Mouse (Mus musculus): ENCODE data around the gene Lca5l. TPM values are rescaled to one million over a fixed set of nuclear protein-coding genes. Genes with fewer than 3 reads are reported as not detected.

The Lca5l gene
- 0.18 and 0.34 TPM in 2 replicates for polyA plus RNA-seq (2012; rRNA removed)

DNA sequence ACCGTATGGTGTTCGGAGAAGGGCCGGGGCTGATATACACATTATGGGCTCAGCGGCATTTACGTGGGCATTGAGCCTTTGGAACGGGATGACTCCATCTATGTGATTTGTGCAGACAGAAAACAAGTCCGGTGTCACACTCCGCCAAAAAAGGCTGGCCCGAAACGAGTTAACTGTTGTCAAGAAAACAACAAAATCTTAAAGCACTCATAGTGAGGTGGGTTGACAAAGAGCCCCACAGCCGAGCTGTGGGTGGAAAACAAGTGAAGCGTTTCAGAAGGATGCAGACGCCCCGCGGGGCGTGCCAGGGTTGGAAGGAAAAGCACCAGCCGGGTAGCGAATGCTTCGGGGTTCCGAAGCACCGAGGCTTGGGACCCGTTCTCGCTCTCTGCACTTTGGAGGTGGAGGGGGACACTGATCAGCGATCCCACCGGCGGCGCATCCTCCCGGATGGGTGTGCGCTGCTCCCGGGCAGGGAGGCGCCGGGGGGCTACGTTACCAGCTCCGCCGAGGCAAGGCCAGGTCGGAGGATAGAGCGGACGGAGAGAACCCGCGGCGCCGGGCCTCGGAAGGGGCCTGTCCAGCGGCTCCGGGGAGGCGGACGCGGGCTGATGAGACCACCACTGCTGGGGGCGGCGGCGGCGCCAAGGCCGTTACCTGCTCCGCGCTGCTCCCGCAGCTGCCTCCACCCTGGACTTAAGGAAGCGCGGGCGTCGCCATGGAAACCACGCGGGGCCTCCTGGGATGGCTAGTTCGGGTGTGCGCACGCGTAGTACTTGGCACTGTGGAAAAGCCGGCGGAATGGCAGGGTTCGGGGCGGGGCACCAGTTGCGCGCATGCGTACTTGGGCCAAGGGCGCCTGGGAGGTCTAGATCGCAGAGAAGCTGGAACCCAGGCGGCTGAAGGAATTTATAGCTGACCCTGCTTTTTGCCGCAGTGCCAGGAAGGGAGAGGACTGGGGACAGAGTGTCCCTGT, at the start of gene Lca5l:
Gene Lca5l (minus strand): TSS at position 741 of the 976 bp plus-strand sequence.
- Histone ChIP-seq H3K27me3 (ENCODE audit: control insufficient read depth, insufficient read depth, low read length) (no peaks in the 10 kb centered on the region), H3K4me1 (replicated peaks; ENCODE audit: control insufficient read depth, insufficient read depth, low read length) (peaks cover 4% of the 10 kb centered on the region; the same call in 1 of the 2 replicates), H3K27ac (ENCODE audit: control insufficient read depth, insufficient read depth, low read length) (no peak within 1 kb of the TSS), H3K36me3 (ENCODE audit: control insufficient read depth, insufficient read depth, low read length) (no peaks in the 10 kb centered on the region), H3K4me3 (ENCODE audit: control insufficient read depth, insufficient read depth, low read length) (peak within 1 kb of the TSS; percentile 95)
- no peak for TF ChIP-seq CTCF (IDR thresholded peaks at IDR 0.05; ENCODE audit: borderline replicate concordance, control insufficient read depth, extremely low read depth, insufficient read depth, low read length, poor library complexity)
- TF ChIP-seq POLR2A (IDR thresholded peaks at IDR 0.05; ENCODE audit: control insufficient read depth, extremely low read depth, insufficient read depth, low read length, poor library complexity), result 0 out of 2 replicates have a peak, but pooled peaks have one; percentile 18
- DNase-seq, result peak; percentile 99
- WGBS, result 2% methylated on average over 77 of the region's 77 CpGs

DNA sequence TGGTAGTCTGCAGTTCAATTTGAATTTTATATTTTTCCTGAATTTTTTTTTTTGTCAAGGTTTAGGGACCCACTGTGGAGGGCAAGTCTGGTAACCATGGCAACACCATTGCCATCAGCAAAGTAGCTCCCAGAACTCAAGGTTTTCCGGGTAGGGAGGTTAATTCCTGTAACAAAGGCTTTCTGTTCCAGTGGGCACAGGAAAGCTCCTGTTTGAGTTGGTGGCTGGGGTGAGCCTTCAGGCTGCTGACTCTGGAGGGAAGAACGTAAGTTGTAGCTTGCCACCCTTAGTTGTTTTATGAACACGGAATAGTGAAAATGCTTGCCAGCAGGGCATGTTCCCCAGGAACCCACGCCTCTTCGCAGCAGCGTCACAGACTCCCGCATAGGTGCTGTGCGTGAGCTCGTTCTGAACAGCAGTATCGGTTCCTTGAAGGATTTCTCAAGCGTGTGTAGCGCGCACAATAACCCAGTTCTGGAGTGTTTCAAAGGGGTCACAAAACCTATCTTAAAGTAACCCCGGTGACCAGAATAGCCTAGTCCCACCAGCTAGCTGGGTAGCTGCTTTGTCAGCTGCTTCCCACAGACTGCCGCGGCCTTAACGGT, 43.4 kb upstream of the Lca5l start, which contains the start of gene B3galt5:
Gene B3galt5 (plus strand): TSS at position 436 of the 605 bp plus-strand sequence.
- WGBS, result 66% methylated on average over 17 of the region's 17 CpGs
- H3K27ac ChIP-seq (ENCODE audit: control insufficient read depth, insufficient read depth, low read length), result no peak within 1 kb of the TSS
- peaks cover 5% of the 10 kb centered on the region; the same call in 1 of the 2 replicates for H3K4me1 ChIP-seq (replicated peaks; ENCODE audit: control insufficient read depth, insufficient read depth, low read length)

DNA sequence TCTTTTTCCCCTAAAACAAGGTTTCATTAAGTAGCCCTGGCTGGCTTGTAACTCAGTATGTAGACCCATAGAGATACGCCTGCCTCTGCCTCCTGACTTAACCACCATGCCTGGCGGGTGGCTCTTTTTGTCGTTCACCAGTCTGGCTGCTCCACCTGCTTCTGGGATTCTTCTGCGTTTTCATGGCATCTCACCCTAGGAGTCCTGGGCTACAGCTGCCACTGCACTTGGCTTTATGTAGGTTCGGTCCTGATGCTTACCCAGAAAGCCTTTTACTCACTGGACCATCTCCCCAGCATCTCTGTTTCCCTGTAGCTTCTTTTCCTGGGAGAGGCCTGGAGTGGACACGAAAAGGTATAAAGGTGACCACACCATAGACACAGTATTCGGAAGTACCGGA, 41.9 kb upstream of the Lca5l start:
- TF ChIP-seq CTCF (IDR thresholded peaks at IDR 0.05; ENCODE audit: borderline replicate concordance, control insufficient read depth, extremely low read depth, insufficient read depth, low read length, poor library complexity), result no peak
- no peak for TF ChIP-seq POLR2A (IDR thresholded peaks at IDR 0.05; ENCODE audit: control insufficient read depth, extremely low read depth, insufficient read depth, low read length, poor library complexity)
- no peaks in the 10 kb centered on the region for H3K36me3 ChIP-seq (ENCODE audit: control insufficient read depth, insufficient read depth, low read length)
- H3K4me1 ChIP-seq (replicated peaks; ENCODE audit: control insufficient read depth, insufficient read depth, low read length), result peaks cover 5% of the 10 kb centered on the region; the same call in 1 of the 2 replicates
- DNase-seq, result no peak
- no peaks in the 10 kb centered on the region for H3K27me3 ChIP-seq (ENCODE audit: control insufficient read depth, insufficient read depth, low read length)
- no peak overlapping the region for H3K27ac ChIP-seq (ENCODE audit: control insufficient read depth, insufficient read depth, low read length)
- no peak overlapping the region for H3K4me3 ChIP-seq (ENCODE audit: control insufficient read depth, insufficient read depth, low read length)
- 95% methylated on average over 8 of the region's 8 CpGs for WGBS

More for the DNA sequence above, 43.4 kb upstream of the Lca5l start, which contains the start of gene B3galt5:
- Histone ChIP-seq H3K4me3 (ENCODE audit: control insufficient read depth, insufficient read depth, low read length) (no peak within 1 kb of the TSS), H3K36me3 (ENCODE audit: control insufficient read depth, insufficient read depth, low read length) (no peaks in the 10 kb centered on the region), H3K27me3 (ENCODE audit: control insufficient read depth, insufficient read depth, low read length) (no peaks in the 10 kb centered on the region)
- TF ChIP-seq POLR2A (IDR thresholded peaks at IDR 0.05; ENCODE audit: control insufficient read depth, extremely low read depth, insufficient read depth, low read length, poor library complexity) (no peak), CTCF (IDR thresholded peaks at IDR 0.05; ENCODE audit: borderline replicate concordance, control insufficient read depth, extremely low read depth, insufficient read depth, low read length, poor library complexity) (no peak)
- DNase-seq, result no peak

DNA sequence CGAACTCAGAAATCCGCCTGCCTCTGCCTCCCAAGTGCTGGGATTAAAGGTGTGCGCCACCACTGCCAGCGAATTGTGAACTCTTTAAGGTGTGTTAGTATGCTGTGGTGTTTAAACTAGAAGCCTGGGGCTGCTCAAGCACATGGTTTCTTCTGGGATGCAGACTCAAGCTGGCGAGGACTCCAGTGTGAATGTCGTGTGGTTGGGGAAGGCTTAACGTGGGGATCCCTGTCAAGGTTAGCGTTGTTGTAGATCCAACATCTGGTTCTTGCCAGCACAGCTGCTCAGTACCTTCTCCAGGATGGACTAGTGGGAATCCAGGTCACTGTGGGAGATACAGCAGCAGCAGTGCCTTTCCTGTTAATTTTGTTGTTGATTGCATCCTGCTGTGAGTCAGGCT, 39.9 kb upstream of the Lca5l start:
- no peak for TF ChIP-seq POLR2A (IDR thresholded peaks at IDR 0.05; ENCODE audit: control insufficient read depth, extremely low read depth, insufficient read depth, low read length, poor library complexity)
- no peak for TF ChIP-seq CTCF (IDR thresholded peaks at IDR 0.05; ENCODE audit: borderline replicate concordance, control insufficient read depth, extremely low read depth, insufficient read depth, low read length, poor library complexity)
- no peaks in the 10 kb centered on the region for H3K36me3 ChIP-seq (ENCODE audit: control insufficient read depth, insufficient read depth, low read length)
- WGBS, result 97% methylated on average over 8 of the region's 8 CpGs
- H3K27me3 ChIP-seq (ENCODE audit: control insufficient read depth, insufficient read depth, low read length), result no peaks in the 10 kb centered on the region
- H3K27ac ChIP-seq (ENCODE audit: control insufficient read depth, insufficient read depth, low read length), result no peak overlapping the region
- H3K4me1 ChIP-seq (replicated peaks; ENCODE audit: control insufficient read depth, insufficient read depth, low read length), result peaks cover 7% of the 10 kb centered on the region; the same call in 1 of the 2 replicates
- H3K4me3 ChIP-seq (ENCODE audit: control insufficient read depth, insufficient read depth, low read length), result no peak overlapping the region
- no peak for DNase-seq

DNA sequence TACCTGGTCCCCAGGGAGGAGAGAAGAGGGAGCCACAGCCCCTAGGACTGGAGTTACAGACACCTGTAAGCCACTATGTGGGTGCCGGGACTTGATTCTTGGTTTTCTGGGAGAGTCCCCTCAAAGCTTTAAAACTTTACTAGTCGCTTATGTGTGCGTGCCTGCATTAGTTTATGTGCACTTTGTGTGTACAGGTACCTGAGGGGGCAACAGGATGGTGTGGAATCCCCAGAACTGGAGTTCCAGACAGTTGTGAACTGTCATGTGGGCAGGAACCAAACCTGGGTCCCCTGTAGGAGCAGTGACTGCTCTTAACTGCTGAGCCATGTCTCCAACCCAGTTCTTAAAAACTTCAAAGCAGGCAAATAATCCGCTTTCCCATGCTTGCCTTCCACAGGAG, 39.2 kb upstream of the Lca5l start:
- TF ChIP-seq POLR2A (IDR thresholded peaks at IDR 0.05; ENCODE audit: control insufficient read depth, extremely low read depth, insufficient read depth, low read length, poor library complexity), result no peak
- no peak for TF ChIP-seq CTCF (IDR thresholded peaks at IDR 0.05; ENCODE audit: borderline replicate concordance, control insufficient read depth, extremely low read depth, insufficient read depth, low read length, poor library complexity)
- no peak overlapping the region for H3K4me3 ChIP-seq (ENCODE audit: control insufficient read depth, insufficient read depth, low read length)
- no peak for DNase-seq
- no peaks in the 10 kb centered on the region for H3K27me3 ChIP-seq (ENCODE audit: control insufficient read depth, insufficient read depth, low read length)
- no peaks in the 10 kb centered on the region for H3K36me3 ChIP-seq (ENCODE audit: control insufficient read depth, insufficient read depth, low read length)
- 96% methylated on average over 4 of the region's 4 CpGs for WGBS
- H3K27ac ChIP-seq (ENCODE audit: control insufficient read depth, insufficient read depth, low read length), result no peak overlapping the region
- peaks cover 7% of the 10 kb centered on the region; the same call in 1 of the 2 replicates for H3K4me1 ChIP-seq (replicated peaks; ENCODE audit: control insufficient read depth, insufficient read depth, low read length)

DNA sequence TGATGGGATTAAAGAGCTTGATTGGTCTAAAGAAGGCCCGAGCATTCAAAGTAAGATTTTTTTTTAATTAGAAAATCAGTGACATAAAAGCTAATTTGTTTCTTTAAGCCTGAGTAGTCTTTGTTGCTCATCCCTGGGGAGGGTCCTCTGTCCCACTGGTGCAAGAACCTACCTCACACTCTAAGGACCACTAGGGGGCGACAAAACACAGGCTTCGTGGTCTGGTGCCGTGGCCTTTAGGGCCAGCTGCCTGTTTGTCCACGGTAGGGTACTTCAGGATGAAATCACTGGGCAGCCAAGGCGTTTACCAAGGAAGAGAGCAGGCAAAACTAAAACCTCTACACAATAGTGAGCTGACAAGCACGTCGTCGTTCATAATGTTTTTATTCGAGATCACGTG, 38.3 kb upstream of the Lca5l start:
- Histone ChIP-seq H3K4me3 (ENCODE audit: control insufficient read depth, insufficient read depth, low read length) (no peak overlapping the region), H3K27ac (ENCODE audit: control insufficient read depth, insufficient read depth, low read length) (no peak overlapping the region), H3K4me1 (replicated peaks; ENCODE audit: control insufficient read depth, insufficient read depth, low read length) (0 out of 2 replicates have a peak, but pooled peaks cover 2% of the 10 kb centered on the region), H3K27me3 (ENCODE audit: control insufficient read depth, insufficient read depth, low read length) (no peaks in the 10 kb centered on the region), H3K36me3 (ENCODE audit: control insufficient read depth, insufficient read depth, low read length) (no peaks in the 10 kb centered on the region)
- peak; percentile 78 for DNase-seq
- 40% methylated on average over 11 of the region's 11 CpGs for WGBS
- TF ChIP-seq POLR2A (IDR thresholded peaks at IDR 0.05; ENCODE audit: control insufficient read depth, extremely low read depth, insufficient read depth, low read length, poor library complexity) (no peak), CTCF (IDR thresholded peaks at IDR 0.05; ENCODE audit: borderline replicate concordance, control insufficient read depth, extremely low read depth, insufficient read depth, low read length, poor library complexity) (peak; percentile 88)
